Mouse (Mus musculus): Measurements from ENCODE around the gene Dcun1d3. TPM values are rescaled to one million over a fixed set of nuclear protein-coding genes. Genes with fewer than 3 reads are reported as not detected.

The Dcun1d3 gene
- total RNA-seq, 2 experiments from 2014 or later, result 10.9 to 15.1 TPM

GRCm38 (mm10) chr7:119880345-119880744, 15.8 kb downstream of the Dcun1d3 start:
- intact Hi-C loops (cut with DNase I), result no loop called here
- DNase-seq (ENCODE audit: low spot score), result no peak

DNA sequence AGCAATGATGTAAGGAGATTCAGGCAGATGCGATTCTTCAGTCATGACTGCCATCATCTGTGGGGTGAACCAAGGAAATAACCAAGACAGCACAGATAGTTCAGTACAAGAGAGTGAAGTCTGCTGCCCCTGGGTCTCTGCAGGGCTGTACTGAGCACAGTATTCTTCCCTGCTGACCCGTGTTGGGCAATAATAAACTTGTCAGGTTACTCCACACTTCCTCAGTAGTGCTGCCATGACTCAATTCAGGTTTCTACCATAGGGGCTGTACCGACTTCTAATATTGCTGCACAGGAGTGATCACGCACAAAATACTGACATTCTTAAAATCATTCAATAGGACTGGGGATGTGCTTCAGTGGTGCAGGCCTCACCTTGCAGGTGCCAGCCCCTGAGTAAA, 16.9 kb downstream of the Dcun1d3 start:
- DNase-seq (ENCODE audit: low spot score), result no peak
- intact Hi-C loops (cut with DNase I), result no loop called here

DNA sequence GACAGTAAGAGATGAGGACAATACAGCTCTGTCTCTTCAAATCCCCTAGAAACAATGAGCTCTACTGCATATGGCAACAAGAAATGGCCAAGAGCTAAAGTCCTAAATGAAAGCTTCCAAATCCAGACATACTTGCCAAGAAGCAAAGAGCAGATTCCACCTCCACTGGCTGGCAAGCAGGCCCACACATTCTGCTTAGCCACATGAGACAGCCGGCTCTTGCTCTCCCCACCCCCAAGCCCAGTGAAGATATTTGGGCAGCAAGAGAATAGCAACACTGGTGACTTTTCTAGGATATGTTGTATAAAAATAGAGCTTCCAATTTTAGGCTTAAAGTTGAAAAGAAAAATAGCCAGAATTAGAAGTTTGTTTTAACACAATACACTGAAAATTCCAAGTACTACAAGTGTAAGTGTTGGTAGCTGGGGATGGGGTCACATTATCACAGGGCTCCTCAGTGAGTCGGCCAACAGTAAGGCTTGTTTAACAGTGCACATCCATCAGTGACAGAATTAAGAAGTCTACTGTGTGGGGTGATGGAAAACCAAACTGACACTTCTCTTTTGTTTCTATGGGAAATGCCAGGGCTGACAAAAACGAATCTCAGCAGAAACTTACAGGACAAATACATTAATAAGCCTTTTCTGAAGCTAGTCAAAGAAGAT, 20.2 kb downstream of the Dcun1d3 start:
- DNase-seq (ENCODE audit: low spot score), result no peak
- intact Hi-C loops (cut with DNase I), result no loop called here

GRCm38 (mm10) chr7:119873050-119873449, 23.0 kb downstream of the Dcun1d3 start:
- no peak for DNase-seq (ENCODE audit: low spot score)
- intact Hi-C loops (cut with DNase I), result no loop called here

DNA sequence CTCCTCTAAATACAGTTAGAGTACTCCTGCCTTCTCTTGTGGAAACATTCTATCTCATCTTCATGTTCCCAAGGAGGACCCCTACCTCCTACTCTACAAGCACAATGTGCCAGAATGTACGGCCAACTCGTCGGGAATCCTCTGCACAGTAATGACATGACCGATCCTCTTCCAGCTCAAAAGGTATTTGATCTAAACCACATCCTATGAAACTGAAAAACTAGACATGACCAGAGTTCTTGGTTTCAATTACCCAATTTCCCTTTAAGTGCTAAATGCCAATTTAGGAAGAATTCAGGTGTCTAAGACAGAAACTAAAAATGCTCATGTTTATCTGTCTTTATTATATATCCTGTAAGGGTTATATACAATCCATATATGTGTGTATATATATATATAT, 23.9 kb downstream of the Dcun1d3 start:
- DNase-seq (ENCODE audit: low spot score), result no peak
- intact Hi-C loops (cut with DNase I), result no loop called here

DNA sequence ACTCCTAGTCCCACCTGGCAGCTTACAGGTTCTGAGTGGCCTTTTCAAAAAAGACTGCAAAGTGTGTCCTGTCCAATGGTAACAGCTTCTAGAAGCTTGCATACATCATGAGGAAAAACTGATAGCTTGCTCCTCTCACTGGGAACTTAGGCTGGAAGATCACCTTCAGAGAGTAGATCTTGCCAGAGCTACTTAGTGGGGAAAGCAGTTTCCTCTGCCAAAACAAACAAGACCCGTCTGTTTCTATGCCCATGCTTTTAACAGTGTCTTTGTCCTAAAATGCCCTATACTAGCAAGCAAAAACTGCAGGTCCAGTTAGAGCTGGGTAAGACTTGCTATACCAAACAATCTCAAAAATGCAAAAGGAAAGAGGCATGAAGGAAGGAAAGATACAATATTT, 30.0 kb downstream of the Dcun1d3 start:
- intact Hi-C loops (cut with DNase I), result no loop called here
- DNase-seq (ENCODE audit: low spot score), result no peak

- intact Hi-C loops (cut with DNase I), result no loop called here
- no peak for DNase-seq (ENCODE audit: low spot score)
Observed at GRCm38 (mm10) chr7:119864500-119864899, 31.6 kb downstream of the Dcun1d3 start.

DNA sequence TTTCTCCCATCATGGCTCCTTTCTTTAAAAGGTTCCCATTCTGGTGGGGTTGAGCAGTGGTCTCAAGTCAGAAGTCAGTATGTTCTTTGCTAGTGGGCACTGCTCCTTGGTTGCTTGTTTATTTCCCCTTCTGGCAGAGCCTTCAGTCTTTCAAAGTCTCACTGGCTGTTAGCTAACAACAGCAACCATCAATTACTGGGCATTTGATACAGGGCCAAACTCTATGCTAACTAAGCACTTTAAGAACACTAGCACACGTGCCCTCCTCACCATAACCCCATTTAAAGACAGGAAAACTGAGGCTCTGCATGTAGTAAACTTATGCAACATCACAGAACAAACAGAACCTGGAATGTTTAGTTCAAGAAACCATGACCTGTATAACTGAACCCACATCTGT, 33.9 kb downstream of the Dcun1d3 start:
- DNase-seq (ENCODE audit: low spot score), result no peak
- intact Hi-C loops (cut with DNase I), result no loop called here

GRCm38 (mm10) chr7:119861335-119862091, 34.6 kb downstream of the Dcun1d3 start:
- peak; percentile 37 for DNase-seq (ENCODE audit: low spot score)
- intact Hi-C loops (cut with DNase I), result no loop called here

- intact Hi-C loops (cut with DNase I), result no loop called here
- no peak for DNase-seq (ENCODE audit: low spot score)
Observed at GRCm38 (mm10) chr7:119860971-119861334, 35.1 kb downstream of the Dcun1d3 start.

- intact Hi-C loops (cut with DNase I), result no loop called here
- no peak for DNase-seq (ENCODE audit: low spot score)
Observed at GRCm38 (mm10) chr7:119860554-119860953, 35.5 kb downstream of the Dcun1d3 start.

DNA sequence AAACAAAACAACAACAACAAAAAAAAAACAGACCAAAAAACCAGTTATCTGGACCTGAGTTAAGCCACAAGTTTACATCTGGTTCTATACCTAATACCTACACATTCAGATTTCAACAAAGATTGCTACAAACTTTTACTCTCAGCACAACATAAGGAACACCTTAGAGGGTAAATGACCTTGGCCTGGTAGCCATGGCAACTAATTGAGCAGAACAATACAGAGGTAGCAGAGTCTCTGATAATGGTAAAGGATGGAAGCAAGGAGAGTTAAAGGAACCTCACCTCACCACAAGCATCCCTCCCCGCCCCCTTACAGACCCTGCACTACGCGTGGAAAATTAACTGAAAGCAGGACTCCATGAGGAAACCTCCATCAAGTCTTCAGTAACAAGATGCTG, 36.0 kb downstream of the Dcun1d3 start:
- no peak for DNase-seq (ENCODE audit: low spot score)
- intact Hi-C loops (cut with DNase I), result no loop called here

DNA sequence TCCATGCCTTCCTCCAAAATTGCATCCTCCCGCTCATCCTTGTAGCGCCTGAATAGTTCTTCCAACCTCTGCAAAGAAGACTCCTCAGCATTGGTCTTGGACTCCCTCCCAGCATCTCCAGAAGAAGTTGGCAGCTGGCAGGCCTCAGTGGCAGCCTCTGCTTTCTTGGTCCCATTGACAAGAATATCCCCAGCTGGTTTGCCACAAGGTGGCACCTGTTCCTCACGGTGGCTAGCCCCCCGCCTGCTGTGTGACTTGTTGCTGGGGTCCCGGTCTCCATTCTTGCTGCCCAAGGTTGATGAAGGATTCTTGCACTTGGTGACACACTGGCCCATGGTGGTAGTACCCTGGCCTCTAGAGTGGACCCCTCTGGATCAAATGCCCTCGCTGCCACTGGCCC, 36.6 kb downstream of the Dcun1d3 start:
- intact Hi-C loops (cut with DNase I), result loop anchor here (5.0 kb wide), 1 partner anchor 33 kb away; no protein-coding TSS in a partner anchor
- DNase-seq (ENCODE audit: low spot score), result no peak

- DNase-seq (ENCODE audit: low spot score), result no peak
- intact Hi-C loops (cut with DNase I), result loop anchor here (5.0 kb wide), 1 partner anchor 37 kb away; no protein-coding TSS in a partner anchor
Observed at GRCm38 (mm10) chr7:119855031-119855430, 41.1 kb downstream of the Dcun1d3 start.

DNA sequence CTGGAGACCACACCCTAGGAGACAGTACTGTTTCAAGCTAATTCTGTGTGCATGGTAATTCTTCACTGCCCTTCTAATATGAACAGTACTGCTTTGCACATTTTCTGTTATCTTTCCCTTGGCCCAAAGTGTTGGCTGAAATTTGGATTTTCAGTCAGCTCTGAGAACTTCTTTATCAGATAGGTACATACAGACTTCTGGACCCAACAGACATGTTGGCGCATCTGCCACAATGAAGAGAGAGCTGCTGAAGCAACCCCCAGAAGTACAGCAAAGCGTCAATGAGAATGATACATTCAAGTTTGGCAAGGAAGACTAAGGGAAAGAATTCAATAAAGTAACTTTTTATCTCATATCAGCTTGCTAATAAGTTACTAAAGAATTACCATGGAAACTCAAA, 41.7 kb downstream of the Dcun1d3 start:
- intact Hi-C loops (cut with DNase I), result no loop called here
- no peak for DNase-seq (ENCODE audit: low spot score)

DNA sequence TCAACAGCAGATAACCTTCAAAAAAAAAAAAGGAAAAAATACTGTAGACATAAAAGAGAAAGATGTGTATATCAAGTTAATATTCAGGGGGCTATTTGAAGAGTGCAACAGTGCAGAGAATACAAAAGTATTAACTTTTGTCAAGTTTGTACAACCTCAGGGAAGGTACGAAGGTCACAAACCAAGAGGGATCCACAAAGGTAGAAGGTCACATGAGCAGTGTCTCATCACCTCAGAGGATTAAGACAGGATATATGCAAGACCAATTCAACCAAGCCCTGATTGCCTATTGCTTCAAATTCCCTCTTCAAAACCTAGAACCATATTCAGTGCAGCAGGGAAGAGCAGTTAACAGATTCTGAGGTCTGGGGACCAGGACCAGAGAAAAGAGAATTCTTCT, 42.9 kb downstream of the Dcun1d3 start:
- intact Hi-C loops (cut with DNase I), result no loop called here

GRCm38 (mm10) chr7:119852494-119852893, 43.6 kb downstream of the Dcun1d3 start:
- intact Hi-C loops (cut with DNase I), result no loop called here
- DNase-seq (ENCODE audit: low spot score), result no peak

More for the DNA sequence above, 42.9 kb downstream of the Dcun1d3 start:
- DNase-seq (ENCODE audit: low spot score), result no peak

DNA sequence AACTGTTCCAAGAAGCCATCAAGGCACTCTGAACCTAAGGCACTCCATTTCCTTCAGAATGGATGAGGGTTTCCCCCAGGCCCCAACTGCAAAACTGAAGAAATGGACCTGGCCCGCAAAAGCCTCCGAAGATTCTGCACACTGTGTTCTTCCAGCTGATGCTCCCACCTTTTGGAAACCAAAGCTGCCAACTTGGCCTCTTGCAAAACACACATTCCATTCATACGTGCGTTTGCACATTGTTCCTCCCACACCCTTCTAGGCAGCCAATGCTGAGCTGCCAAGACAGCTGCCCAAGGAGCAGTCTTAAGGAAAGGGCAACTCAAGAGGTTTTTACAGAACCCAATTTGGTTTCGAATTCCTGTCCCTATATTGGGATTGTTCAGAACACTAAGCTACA, 45.4 kb downstream of the Dcun1d3 start:
- intact Hi-C loops (cut with DNase I), result no loop called here
- peak; percentile 51 for DNase-seq (ENCODE audit: low spot score)

DNA sequence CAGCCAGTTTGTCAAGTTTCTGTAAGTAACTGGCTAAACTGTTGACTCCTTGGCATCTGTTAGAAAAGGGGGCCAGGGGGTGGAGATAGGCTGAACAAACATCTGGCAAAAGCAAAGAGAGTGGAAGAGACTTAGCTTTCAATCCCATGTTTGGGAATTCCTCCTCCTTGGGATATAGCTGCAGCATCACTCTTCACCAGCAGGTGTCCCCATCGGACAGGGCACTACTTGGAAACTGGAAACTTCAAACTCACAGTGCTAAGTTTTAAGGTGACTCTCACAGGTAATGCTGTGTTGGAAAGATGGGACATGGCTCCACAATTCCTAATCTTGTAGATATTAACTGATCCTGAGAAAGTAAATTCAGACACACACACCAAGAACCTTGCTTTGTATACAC, 47.0 kb downstream of the Dcun1d3 start:
- intact Hi-C loops (cut with DNase I), result loop anchor here (5.0 to 10.0 kb wide), 4 partner anchors 208 to 476 kb away; partner anchors contain the start of genes Abca14, Abca15, Crym and Dnah3
- DNase-seq (ENCODE audit: low spot score), result peak; percentile 20

GRCm38 (mm10) chr7:119847396-119847795, 48.7 kb downstream of the Dcun1d3 start:
- intact Hi-C loops (cut with DNase I), result loop anchor here (5.0 to 10.0 kb wide), 4 partner anchors 210 to 477 kb away; partner anchors contain the start of genes Abca14, Abca15, Crym and Dnah3
- DNase-seq (ENCODE audit: low spot score), result no peak

DNA sequence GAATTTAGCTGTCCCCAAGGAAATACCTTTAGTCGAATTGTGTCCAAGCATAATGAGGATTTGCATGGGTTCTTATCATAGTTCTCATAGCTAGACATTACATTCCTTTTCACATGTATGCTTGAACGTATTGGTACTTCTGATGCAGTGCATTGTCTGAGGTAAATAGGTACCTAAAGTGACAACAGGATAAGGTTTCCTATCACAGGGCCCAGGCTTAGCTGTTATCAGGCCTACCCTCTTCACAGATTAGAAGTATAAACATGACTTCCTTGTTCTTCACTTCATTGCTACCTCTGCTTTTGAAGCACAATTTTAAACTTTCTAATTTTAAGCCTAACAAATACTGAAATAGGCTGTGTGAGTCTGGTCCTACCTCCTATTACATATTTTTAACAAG, 50.6 kb downstream of the Dcun1d3 start:
- intact Hi-C loops (cut with DNase I), result loop anchor here (5.0 to 10.0 kb wide), 4 partner anchors 212 to 479 kb away; partner anchors contain the start of genes Abca14, Abca15, Crym and Dnah3
- DNase-seq (ENCODE audit: low spot score), result no peak
